Mouse (Mus musculus) embryonic facial prominence, embryonic 11.5 days (tissue): Measurements from ENCODE around the gene Gpatch2l. TPM values are rescaled to one million over a fixed set of nuclear protein-coding genes. Genes with fewer than 3 reads are reported as not detected.

Experiments
- ATAC-seq: fragments of 200-750 bp; cut with Nextera tagmentation; replicated peaks from 2 replicates; pipeline ENCODE4 v1.8.0; 2017; ENCODE audit warnings: low read depth; ENCODE audit not compliant: insufficient number of reproducible peaks, low FRiP score, low TSS enrichment
- DNase-seq: peaks from one replicate; pipeline ENCODE4 v3.0.0-alpha.2; 2015; ENCODE audit warnings: low spot score
- H3K27ac ChIP-seq: fragments of 300-500 bp; sonication (generic); replicated peaks from 2 replicates; pipeline ENCODE4 v1.5.1; 2014; ENCODE audit warnings: mild to moderate bottlenecking, low read depth, low read length, control low read depth
- H3K27me3 ChIP-seq: fragments of 300-500 bp; sonication (generic); 2 replicates; pipeline ENCODE4 v1.6.1; 2014; ENCODE audit warnings: mild to moderate bottlenecking, low read length, moderate library complexity, mixed read lengths; ENCODE audit not compliant: control insufficient read depth, insufficient read depth
- H3K36me3 ChIP-seq: fragments of 300-500 bp; sonication (generic); replicated peaks from 2 replicates; pipeline ENCODE4 v1.6.1; 2014; ENCODE audit warnings: low read depth, mild to moderate bottlenecking, low read length, moderate library complexity, mixed read lengths; ENCODE audit not compliant: control insufficient read depth, insufficient read depth
- H3K4me1 ChIP-seq: fragments of 300-500 bp; sonication (generic); 2 replicates; pipeline ENCODE4 v1.6.1; 2014; ENCODE audit warnings: low read length, mixed read lengths; ENCODE audit not compliant: control insufficient read depth, insufficient read depth
- H3K4me2 ChIP-seq: fragments of 300-500 bp; sonication (generic); 2 replicates; pipeline ENCODE4 v1.6.1; 2014; ENCODE audit warnings: low read depth, mild to moderate bottlenecking, control low read depth, low read length, moderate library complexity
- H3K4me3 ChIP-seq: fragments of 300-500 bp; sonication (generic); 2 replicates; pipeline ENCODE4 v1.5.1; 2014; ENCODE audit warnings: low read depth, low read length, control low read depth
- H3K9ac ChIP-seq: fragments of 300-500 bp; sonication (generic); replicated peaks from 2 replicates; pipeline ENCODE4 v1.6.1; 2014; ENCODE audit warnings: mild to moderate bottlenecking, control low read depth, low read length
- H3K9me3 ChIP-seq: fragments of 300-500 bp; sonication (generic); replicated peaks from 2 replicates; pipeline ENCODE4 v1.6.1; 2016; ENCODE audit warnings: mild to moderate bottlenecking, low read length, inconsistent platforms, mixed read lengths; ENCODE audit not compliant: control insufficient read depth
- WGBS: fragments of 180-500 bp; shearing (Covaris S2); extraction: QIAGEN DNeasy Blood & Tissue Kit; methylation state at CpG from one replicate; pipeline ENCODE4 v1.1.7; 2014; 5-methylcytosine and 5-hydroxymethylcytosine counted together
- polyA plus RNA-seq: library from polyadenylated mRNA; unstranded; fragments of >200 nt; fragmentation: Nextera tagmentation; extraction: Ambion mirVana; gene quantifications from 2 replicates; pipeline ENCODE4 v1.2.1, GENCODE M21; 2014

Gpatch2l gene
- polyA plus RNA-seq, 1 experiment from 2014 or later = 16.2 TPM

GRCm38 (mm10) chr12:86250183-86250582, 8.5 kb downstream of the Gpatch2l start:
- Histone ChIP-seq H3K27ac (no peak overlapping the region), H3K9me3 (no peaks in the 10 kb centered on the region), H3K27me3 (no peaks in the 10 kb centered on the region), H3K4me1 (no peaks in the 10 kb centered on the region), H3K36me3 (no peaks in the 10 kb centered on the region), H3K4me3 (no peak overlapping the region), H3K9ac (no peak overlapping the region), H3K4me2 (no peak overlapping the region)
- DNase-seq (no peak), ATAC-seq (no peak)
- 92% methylated on average over 4 of the region's 4 CpGs for WGBS

DNA sequence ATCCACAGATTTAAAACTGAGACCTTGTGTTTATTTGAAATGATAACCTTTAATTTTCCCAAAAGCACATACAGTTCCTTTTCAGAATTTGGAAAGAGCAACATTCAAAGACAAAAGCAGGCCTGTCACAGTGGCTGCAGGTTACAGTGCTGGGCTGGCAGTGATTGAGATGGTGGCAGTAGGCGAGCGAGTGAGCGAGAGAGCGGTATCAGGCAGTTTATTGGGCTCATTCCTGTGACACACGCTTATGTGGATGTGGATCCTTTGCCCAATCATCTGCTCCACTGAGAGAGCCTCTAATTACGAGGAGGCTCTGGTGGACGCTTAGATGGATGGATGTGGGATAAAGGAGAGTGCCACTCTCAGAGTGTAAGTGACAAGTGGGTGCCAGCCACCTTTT, 13.3 kb downstream of the Gpatch2l start:
- no peak for DNase-seq
- Histone ChIP-seq H3K9ac (no peak overlapping the region), H3K36me3 (no peaks in the 10 kb centered on the region; the same call in 1 of the 2 replicates), H3K4me3 (no peak overlapping the region), H3K4me2 (no peak overlapping the region), H3K27me3 (no peaks in the 10 kb centered on the region), H3K4me1 (no peaks in the 10 kb centered on the region), H3K27ac (no peak overlapping the region), H3K9me3 (no peaks in the 10 kb centered on the region)
- WGBS = 88% methylated on average over 7 of the region's 7 CpGs
- no peak for ATAC-seq

DNA sequence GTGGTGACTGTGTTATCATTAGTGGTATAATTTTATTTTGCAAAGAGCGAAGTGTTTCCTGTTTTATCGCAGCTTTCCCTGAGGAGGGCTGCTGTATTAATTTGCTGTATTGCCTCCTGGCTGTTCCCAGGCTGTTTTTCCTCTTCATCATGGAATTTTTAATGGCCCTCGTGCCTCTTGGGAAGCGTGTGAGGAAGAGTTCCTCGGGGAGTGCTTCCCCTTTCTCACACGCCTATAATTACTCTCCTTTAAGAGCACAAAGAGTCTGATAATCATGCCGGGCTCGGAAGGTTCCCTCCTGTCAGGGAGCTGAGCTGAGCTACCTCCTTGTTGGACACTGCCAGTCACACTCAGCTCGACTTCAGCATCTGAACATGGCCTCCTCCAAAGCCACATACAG, 30.0 kb downstream of the Gpatch2l start:
- H3K36me3 ChIP-seq = no peaks in the 10 kb centered on the region
- no peak for ATAC-seq
- WGBS = 69% methylated on average over 9 of the region's 9 CpGs
- H3K9me3 ChIP-seq = no peaks in the 10 kb centered on the region
- H3K9ac ChIP-seq = no peak overlapping the region
- H3K4me1 ChIP-seq = no peaks in the 10 kb centered on the region
- no peak overlapping the region for H3K4me2 ChIP-seq
- DNase-seq = no peak
- no peak overlapping the region for H3K4me3 ChIP-seq
- no peak overlapping the region for H3K27ac ChIP-seq
- no peaks in the 10 kb centered on the region for H3K27me3 ChIP-seq

- Histone ChIP-seq H3K4me3 (no peak overlapping the region), H3K36me3 (no peaks in the 10 kb centered on the region), H3K27ac (no peak overlapping the region), H3K9ac (no peak overlapping the region), H3K27me3 (no peaks in the 10 kb centered on the region), H3K4me1 (no peaks in the 10 kb centered on the region), H3K9me3 (no peaks in the 10 kb centered on the region), H3K4me2 (no peak overlapping the region)
- WGBS = 79% methylated on average over 2 of the region's 2 CpGs
- DNase-seq (no peak), ATAC-seq (no peak)
These were observed 32.6 kb downstream of the Gpatch2l start for GRCm38 (mm10) chr12:86274246-86274645.

DNA sequence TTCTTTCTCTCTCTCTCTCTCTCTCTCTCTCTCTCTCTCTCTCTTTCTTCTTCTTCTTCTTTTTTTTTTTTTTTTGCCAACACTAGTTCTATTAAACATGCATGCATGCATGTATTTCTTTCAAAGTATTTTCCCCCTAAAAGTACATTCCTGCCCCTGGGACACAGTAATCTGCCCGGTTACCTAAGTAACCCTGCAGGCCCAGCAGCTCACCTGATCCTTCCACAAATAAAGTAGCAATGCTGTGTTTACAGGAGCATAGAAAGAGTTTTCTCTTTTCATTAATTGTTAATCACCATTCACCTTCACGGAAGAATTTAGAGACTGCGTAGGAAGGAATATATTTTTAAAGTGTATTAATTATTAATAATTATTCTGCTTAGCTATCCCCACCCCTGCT, 34.1 kb downstream of the Gpatch2l start:
- ATAC-seq (no peak), DNase-seq (no peak)
- no peaks in the 10 kb centered on the region for H3K36me3 ChIP-seq
- no peak overlapping the region for H3K4me2 ChIP-seq
- H3K4me1 ChIP-seq = no peaks in the 10 kb centered on the region
- H3K4me3 ChIP-seq = no peak overlapping the region
- no peak overlapping the region for H3K27ac ChIP-seq
- 87% methylated on average over 3 of the region's 3 CpGs for WGBS
- H3K27me3 ChIP-seq = no peaks in the 10 kb centered on the region
- no peak overlapping the region for H3K9ac ChIP-seq
- H3K9me3 ChIP-seq = no peaks in the 10 kb centered on the region

GRCm38 (mm10) chr12:86276463-86276862, 34.8 kb downstream of the Gpatch2l start:
- no peak overlapping the region for H3K27ac ChIP-seq
- no peaks in the 10 kb centered on the region for H3K9me3 ChIP-seq
- DNase-seq (no peak), ATAC-seq (no peak)
- no peak overlapping the region for H3K4me3 ChIP-seq
- 84% methylated on average over 2 of the region's 2 CpGs for WGBS
- H3K9ac ChIP-seq = no peak overlapping the region
- H3K36me3 ChIP-seq = no peaks in the 10 kb centered on the region
- H3K4me1 ChIP-seq = no peaks in the 10 kb centered on the region
- no peak overlapping the region; the same call in 1 of the 2 replicates for H3K4me2 ChIP-seq
- no peaks in the 10 kb centered on the region for H3K27me3 ChIP-seq

DNA sequence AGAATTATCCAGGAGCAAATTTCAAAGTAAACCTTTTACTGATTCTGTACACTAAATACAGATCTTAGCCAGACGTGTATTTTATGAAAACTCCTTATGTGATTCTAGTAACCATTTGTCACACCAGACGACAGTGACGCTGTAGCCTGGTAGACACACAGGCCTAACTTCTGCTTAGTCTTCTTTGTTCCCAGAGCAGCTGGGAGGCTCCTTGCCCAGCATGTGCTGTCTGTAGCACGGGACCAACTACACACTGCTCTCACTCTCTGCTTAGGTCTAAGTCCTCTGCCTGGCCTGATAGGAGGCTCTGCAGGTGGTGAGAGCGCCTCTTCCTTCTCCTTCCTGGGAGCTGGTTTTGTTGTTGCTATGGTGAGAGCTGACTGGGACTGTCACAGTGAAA, 35.2 kb downstream of the Gpatch2l start:
- Histone ChIP-seq H3K4me1 (no peaks in the 10 kb centered on the region), H3K4me3 (no peak overlapping the region), H3K27ac (no peak overlapping the region), H3K4me2 (no peak overlapping the region), H3K9me3 (no peaks in the 10 kb centered on the region), H3K36me3 (no peaks in the 10 kb centered on the region), H3K27me3 (no peaks in the 10 kb centered on the region), H3K9ac (no peak overlapping the region)
- ATAC-seq (no peak), DNase-seq (no peak)
- 66% methylated on average over 5 of the region's 5 CpGs for WGBS

- H3K27me3 ChIP-seq = no peaks in the 10 kb centered on the region
- no peak overlapping the region for H3K9ac ChIP-seq
- H3K9me3 ChIP-seq = no peaks in the 10 kb centered on the region
- H3K4me2 ChIP-seq = no peak overlapping the region
- ATAC-seq = no peak
- H3K27ac ChIP-seq = no peak overlapping the region
- no peaks in the 10 kb centered on the region for H3K36me3 ChIP-seq
- DNase-seq = no peak
- 74% methylated on average over 10 of the region's 10 CpGs for WGBS
- no peak overlapping the region for H3K4me3 ChIP-seq
- H3K4me1 ChIP-seq = no peaks in the 10 kb centered on the region
These were observed 38.3 kb downstream of the Gpatch2l start for GRCm38 (mm10) chr12:86280000-86280399.
